Mouse (Mus musculus): ENCODE results near the gene Iscu. TPM values are rescaled to one million over a fixed set of nuclear protein-coding genes. Genes with fewer than 3 reads are reported as not detected.
A peak's percentile ranks its signal among the peaks of the same experiment; 100 is the strongest.

Gene Iscu
- polyA plus RNA-seq, 1 experiment from 2014 or later, result 106 TPM

- 14% methylated on average over 7 of the region's 7 CpGs for WGBS
- H3K4me2 ChIP-seq (replicated peaks; ENCODE audit: low read depth, low read length), result 0 out of 2 replicates have a peak overlapping the region, but pooled peaks have one; percentile 2
- H3K9ac ChIP-seq (ENCODE audit: low read depth, low read length), result no peak overlapping the region
- peak; percentile 78 for ATAC-seq (ENCODE audit: low FRiP score, low TSS enrichment)
- no peaks in the 10 kb centered on the region for H3K36me3 ChIP-seq (ENCODE audit: control insufficient read depth, insufficient read depth, low read length)
- no peaks in the 10 kb centered on the region for H3K9me3 ChIP-seq (ENCODE audit: control insufficient read depth, low read length)
- H3K4me3 ChIP-seq (ENCODE audit: low read length), result no peak overlapping the region
- peaks cover 28% of the 10 kb centered on the region for H3K4me1 ChIP-seq (ENCODE audit: control insufficient read depth, insufficient read depth, low read length)
- H3K27me3 ChIP-seq (ENCODE audit: control insufficient read depth, insufficient read depth, low read length), result no peaks in the 10 kb centered on the region
- H3K27ac ChIP-seq (ENCODE audit: low read depth, low read length), result peak overlapping the region; percentile 85; the same call in 1 of the 2 replicates
Observed at GRCm38 (mm10) chr5:113789075-113789788, 16.7 kb downstream of the Iscu start.

GRCm38 (mm10) chr5:113790453-113791196 is 18.1 kb downstream of the Iscu start:
- peaks cover 28% of the 10 kb centered on the region for H3K4me1 ChIP-seq (ENCODE audit: control insufficient read depth, insufficient read depth, low read length)
- no peaks in the 10 kb centered on the region for H3K27me3 ChIP-seq (ENCODE audit: control insufficient read depth, insufficient read depth, low read length)
- no peak overlapping the region for H3K9ac ChIP-seq (ENCODE audit: low read depth, low read length)
- peaks cover 5% of the 10 kb centered on the region; the same call in 1 of the 2 replicates for H3K36me3 ChIP-seq (ENCODE audit: control insufficient read depth, insufficient read depth, low read length)
- H3K9me3 ChIP-seq (ENCODE audit: control insufficient read depth, low read length), result no peaks in the 10 kb centered on the region
- H3K27ac ChIP-seq (ENCODE audit: low read depth, low read length), result peak overlapping the region; percentile 18; the same call in 1 of the 2 replicates
- H3K4me2 ChIP-seq (replicated peaks; ENCODE audit: low read depth, low read length), result no peak overlapping the region
- ATAC-seq (ENCODE audit: low FRiP score, low TSS enrichment), result no peak
- 46% methylated on average over 11 of the region's 11 CpGs for WGBS
- no peak overlapping the region for H3K4me3 ChIP-seq (ENCODE audit: low read length)

DNA sequence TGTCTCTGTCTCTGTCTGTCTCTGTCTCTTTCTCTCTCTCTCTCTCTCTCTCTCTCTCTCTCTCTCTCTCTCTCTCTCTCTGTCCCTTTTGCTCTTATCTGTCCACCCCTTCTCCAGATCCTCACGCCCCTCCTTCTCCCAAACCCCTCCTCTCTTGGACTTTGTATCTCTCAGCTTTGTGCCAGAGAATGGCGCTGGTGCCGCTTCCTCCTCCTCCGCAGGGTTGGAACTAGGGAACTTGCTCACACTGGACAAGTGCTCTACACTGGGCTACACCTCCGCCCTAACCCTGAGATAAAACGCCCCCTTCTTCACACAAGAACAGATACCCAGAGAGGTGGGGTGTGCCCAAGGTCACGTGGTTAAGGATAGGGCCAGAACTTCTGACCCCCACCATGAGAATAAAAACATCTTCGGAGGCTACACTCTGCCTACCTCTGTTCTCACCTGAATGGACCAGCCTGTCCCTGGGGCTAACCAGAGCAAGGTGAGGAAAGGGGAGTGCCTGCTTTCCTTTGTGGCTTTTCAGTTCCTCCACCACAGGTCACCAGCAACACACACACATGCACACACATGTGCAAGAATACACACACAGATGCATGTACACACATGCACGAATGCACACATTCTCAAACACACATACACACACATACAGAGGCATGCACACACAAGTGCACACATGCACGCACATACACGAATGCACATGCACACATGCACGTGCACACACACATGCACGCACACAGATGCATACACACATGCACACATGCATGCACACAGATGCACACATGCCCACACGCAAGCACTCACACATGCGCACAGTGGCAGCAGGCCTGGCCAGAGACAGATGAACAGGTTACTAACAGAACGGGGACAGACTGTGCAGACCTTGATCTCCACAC is 18.9 kb downstream of the Iscu start:
- Histone ChIP-seq H3K4me3 (ENCODE audit: low read length) (no peak overlapping the region), H3K9me3 (ENCODE audit: control insufficient read depth, low read length) (no peaks in the 10 kb centered on the region), H3K36me3 (ENCODE audit: control insufficient read depth, insufficient read depth, low read length) (peaks cover 5% of the 10 kb centered on the region; the same call in 1 of the 2 replicates), H3K4me1 (ENCODE audit: control insufficient read depth, insufficient read depth, low read length) (peaks cover 31% of the 10 kb centered on the region), H3K4me2 (replicated peaks; ENCODE audit: low read depth, low read length) (no peak overlapping the region), H3K9ac (ENCODE audit: low read depth, low read length) (no peak overlapping the region), H3K27me3 (ENCODE audit: control insufficient read depth, insufficient read depth, low read length) (no peaks in the 10 kb centered on the region), H3K27ac (ENCODE audit: low read depth, low read length) (peak overlapping the region; percentile 18; the same call in 1 of the 2 replicates)
- ATAC-seq (ENCODE audit: low FRiP score, low TSS enrichment), result no peak
- 77% methylated on average over 16 of the region's 16 CpGs for WGBS

DNA sequence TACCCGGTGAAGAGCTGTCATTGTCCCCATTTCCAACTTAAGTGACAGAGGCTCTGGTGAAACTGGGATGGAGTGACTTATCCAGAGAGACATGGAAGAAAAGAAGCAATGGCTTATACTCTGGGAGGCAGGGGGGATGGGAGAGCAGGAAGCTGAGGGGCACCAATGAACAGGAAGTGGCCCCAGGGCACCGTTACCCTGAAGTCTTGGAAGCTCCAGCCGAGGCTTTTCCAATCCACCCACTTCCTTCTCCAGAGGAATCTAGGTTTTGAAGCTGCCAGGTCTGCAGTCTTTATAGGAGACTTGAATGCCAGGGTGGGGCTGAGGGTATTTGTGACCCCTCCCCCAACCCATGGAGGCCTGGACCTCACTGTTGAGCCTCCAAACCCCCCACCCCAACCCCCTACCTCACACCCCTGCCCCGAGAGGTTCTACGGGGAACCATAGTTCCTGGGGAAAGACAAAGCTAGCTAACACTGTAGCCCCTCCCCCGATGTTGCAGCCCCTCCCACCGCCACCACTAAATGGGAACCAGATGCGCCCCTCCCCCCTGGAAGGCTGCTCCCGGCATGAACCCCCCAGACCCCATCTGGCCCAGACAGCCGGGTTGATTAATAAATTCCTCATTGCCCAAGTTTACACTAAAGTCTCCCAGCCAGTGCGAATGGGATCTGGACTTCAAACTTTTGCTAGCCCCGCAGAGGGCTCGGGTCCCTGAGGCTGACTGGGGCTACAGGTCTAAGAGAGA is 24.0 kb downstream of the Iscu start:
- H3K36me3 ChIP-seq (ENCODE audit: control insufficient read depth, insufficient read depth, low read length), result peaks cover 5% of the 10 kb centered on the region; the same call in 1 of the 2 replicates
- 6% methylated on average over 13 of the region's 13 CpGs for whole genome bisulfite sequencing
- no peak overlapping the region; the same call in 1 of the 2 replicates for H3K9ac ChIP-seq (ENCODE audit: low read depth, low read length)
- ATAC-seq (ENCODE audit: low FRiP score, low TSS enrichment), result peak; percentile 18; the same call in 1 of the 2 replicates
- H3K27me3 ChIP-seq (ENCODE audit: control insufficient read depth, insufficient read depth, low read length), result no peaks in the 10 kb centered on the region
- peak overlapping the region; percentile 24 for H3K4me2 ChIP-seq (replicated peaks; ENCODE audit: low read depth, low read length)
- peak overlapping the region; percentile 12; the same call in 1 of the 2 replicates for H3K4me3 ChIP-seq (ENCODE audit: low read length)
- no peaks in the 10 kb centered on the region for H3K9me3 ChIP-seq (ENCODE audit: control insufficient read depth, low read length)
- H3K27ac ChIP-seq (ENCODE audit: low read depth, low read length), result peak overlapping the region; percentile 63; the same call in 1 of the 2 replicates
- H3K4me1 ChIP-seq (ENCODE audit: control insufficient read depth, insufficient read depth, low read length), result peaks cover 27% of the 10 kb centered on the region

- Histone ChIP-seq H3K9ac (ENCODE audit: low read depth, low read length) (no peak overlapping the region; the same call in 1 of the 2 replicates), H3K4me2 (replicated peaks; ENCODE audit: low read depth, low read length) (peak overlapping the region; percentile 24), H3K4me1 (ENCODE audit: control insufficient read depth, insufficient read depth, low read length) (peaks cover 25% of the 10 kb centered on the region), H3K27me3 (ENCODE audit: control insufficient read depth, insufficient read depth, low read length) (no peaks in the 10 kb centered on the region), H3K4me3 (ENCODE audit: low read length) (peak overlapping the region; percentile 12; the same call in 1 of the 2 replicates), H3K9me3 (ENCODE audit: control insufficient read depth, low read length) (no peaks in the 10 kb centered on the region), H3K27ac (ENCODE audit: low read depth, low read length) (peak overlapping the region; percentile 63; the same call in 1 of the 2 replicates), H3K36me3 (ENCODE audit: control insufficient read depth, insufficient read depth, low read length) (peaks cover 5% of the 10 kb centered on the region; the same call in 1 of the 2 replicates)
- ATAC-seq (ENCODE audit: low FRiP score, low TSS enrichment), result no peak
- 13% methylated on average over 19 of the region's 19 CpGs for WGBS
Observed at GRCm38 (mm10) chr5:113797149-113797882, 24.8 kb downstream of the Iscu start.

- no peaks in the 10 kb centered on the region for H3K9me3 ChIP-seq (ENCODE audit: control insufficient read depth, low read length)
- H3K4me2 ChIP-seq (replicated peaks; ENCODE audit: low read depth, low read length), result peak overlapping the region; percentile 24
- WGBS, result 74% methylated on average over 9 of the region's 9 CpGs
- ATAC-seq (ENCODE audit: low FRiP score, low TSS enrichment), result no peak
- no peaks in the 10 kb centered on the region for H3K27me3 ChIP-seq (ENCODE audit: control insufficient read depth, insufficient read depth, low read length)
- H3K36me3 ChIP-seq (ENCODE audit: control insufficient read depth, insufficient read depth, low read length), result peaks cover 5% of the 10 kb centered on the region; the same call in 1 of the 2 replicates
- no peak overlapping the region for H3K27ac ChIP-seq (ENCODE audit: low read depth, low read length)
- no peak overlapping the region for H3K9ac ChIP-seq (ENCODE audit: low read depth, low read length)
- peak overlapping the region; percentile 28; the same call in 1 of the 2 replicates for H3K4me3 ChIP-seq (ENCODE audit: low read length)
- peaks cover 25% of the 10 kb centered on the region for H3K4me1 ChIP-seq (ENCODE audit: control insufficient read depth, insufficient read depth, low read length)
Observed at GRCm38 (mm10) chr5:113798525-113798924, 26.0 kb downstream of the Iscu start.

- H3K4me1 ChIP-seq (ENCODE audit: control insufficient read depth, insufficient read depth, low read length), result peaks cover 25% of the 10 kb centered on the region
- WGBS, result 41% methylated on average over 5 of the region's 5 CpGs
- ATAC-seq (ENCODE audit: low FRiP score, low TSS enrichment), result no peak
Observed at GRCm38 (mm10) chr5:113799691-113800090, 27.1 kb downstream of the Iscu start.

More at GRCm38 (mm10) chr5:113799691-113800090, 27.1 kb downstream of the Iscu start:
- Histone ChIP-seq H3K9ac (ENCODE audit: low read depth, low read length) (peak overlapping the region; percentile 48; the same call in 1 of the 2 replicates), H3K27ac (ENCODE audit: low read depth, low read length) (peak overlapping the region; percentile 9; the same call in 1 of the 2 replicates), H3K9me3 (ENCODE audit: control insufficient read depth, low read length) (no peaks in the 10 kb centered on the region), H3K4me3 (ENCODE audit: low read length) (peak overlapping the region; percentile 28), H3K27me3 (ENCODE audit: control insufficient read depth, insufficient read depth, low read length) (no peaks in the 10 kb centered on the region), H3K4me2 (replicated peaks; ENCODE audit: low read depth, low read length) (peak overlapping the region; percentile 24), H3K36me3 (ENCODE audit: control insufficient read depth, insufficient read depth, low read length) (peaks cover 5% of the 10 kb centered on the region; the same call in 1 of the 2 replicates)

Measured in kidney, embryonic 14.5 days (tissue).